Mouse (Mus musculus): ENCODE measurements around the gene Fpr-rs7. TPM values are rescaled to one million over a fixed set of nuclear protein-coding genes. Genes with fewer than 3 reads are reported as not detected.

Gene Fpr-rs7
- polyA plus RNA-seq (2015; fragmentation: Nextera tagmentation; extraction: Ambion mirVana), result not detected in 2 replicates

DNA sequence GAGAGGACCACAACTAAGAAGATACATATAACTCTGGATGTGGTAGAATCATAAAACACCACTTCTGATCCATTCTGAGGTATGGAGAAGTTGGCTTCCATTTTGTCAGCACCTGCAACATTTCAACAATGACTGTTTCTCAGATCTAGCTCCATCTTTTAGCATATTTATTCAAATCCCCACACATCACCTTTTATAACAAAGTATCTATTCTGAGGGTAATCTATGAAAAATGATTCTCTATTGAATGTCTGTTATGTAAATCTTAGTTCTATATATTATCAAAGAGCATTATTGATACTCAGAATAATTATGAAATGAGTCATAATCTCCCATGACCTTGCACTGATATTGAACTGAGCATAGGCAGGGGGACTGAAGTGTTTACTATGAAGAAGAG, at the start of gene Fpr-rs7:
Gene Fpr-rs7, minus strand, starts transcription at position 101 of the 400 bp plus-strand sequence.
- ATAC-seq (ENCODE audit: insufficient number of reproducible peaks, low FRiP score, low TSS enrichment, low read depth), result no peak
- Histone ChIP-seq H3K27ac (no peak within 1 kb of the TSS), H3K4me3 (no peak within 1 kb of the TSS), H3K4me1 (no peaks in the 10 kb centered on the region), H3K27me3 (no peaks in the 10 kb centered on the region), H3K9me3 (no peaks in the 10 kb centered on the region), H3K9ac (no peak within 1 kb of the TSS), H3K4me2 (no peak within 1 kb of the TSS), H3K36me3 (no peaks in the 10 kb centered on the region)

DNA sequence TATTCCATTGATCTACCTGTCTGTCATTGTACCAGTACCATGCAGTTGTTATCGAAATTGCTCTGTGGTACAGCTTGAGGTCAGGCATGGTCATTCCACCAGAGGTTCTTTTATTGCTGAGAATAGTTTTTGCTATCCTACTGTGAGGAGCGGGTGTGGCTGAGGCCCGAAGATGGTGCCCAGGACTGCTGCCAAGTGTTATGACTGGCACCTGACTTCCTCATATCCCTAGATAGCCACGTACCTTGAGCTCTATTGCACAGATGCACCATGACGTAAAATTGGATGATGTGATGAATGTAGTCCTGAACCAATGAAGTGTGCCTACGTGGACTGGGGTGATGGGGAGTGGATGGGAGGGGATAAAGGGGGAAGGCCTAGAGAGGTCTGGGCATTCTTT, 39.9 kb downstream of the Fpr-rs7 start:
- no peak overlapping the region for H3K4me3 ChIP-seq
- no peaks in the 10 kb centered on the region for H3K27me3 ChIP-seq
- 75% methylated on average over 6 of the region's 6 CpGs for WGBS
- H3K36me3 ChIP-seq, result no peaks in the 10 kb centered on the region
- H3K9me3 ChIP-seq, result no peaks in the 10 kb centered on the region
- H3K4me1 ChIP-seq, result no peaks in the 10 kb centered on the region
- no peak overlapping the region for H3K4me2 ChIP-seq
- H3K9ac ChIP-seq, result no peak overlapping the region
- H3K27ac ChIP-seq, result no peak overlapping the region
- ATAC-seq (ENCODE audit: insufficient number of reproducible peaks, low FRiP score, low TSS enrichment, low read depth), result no peak

DNA sequence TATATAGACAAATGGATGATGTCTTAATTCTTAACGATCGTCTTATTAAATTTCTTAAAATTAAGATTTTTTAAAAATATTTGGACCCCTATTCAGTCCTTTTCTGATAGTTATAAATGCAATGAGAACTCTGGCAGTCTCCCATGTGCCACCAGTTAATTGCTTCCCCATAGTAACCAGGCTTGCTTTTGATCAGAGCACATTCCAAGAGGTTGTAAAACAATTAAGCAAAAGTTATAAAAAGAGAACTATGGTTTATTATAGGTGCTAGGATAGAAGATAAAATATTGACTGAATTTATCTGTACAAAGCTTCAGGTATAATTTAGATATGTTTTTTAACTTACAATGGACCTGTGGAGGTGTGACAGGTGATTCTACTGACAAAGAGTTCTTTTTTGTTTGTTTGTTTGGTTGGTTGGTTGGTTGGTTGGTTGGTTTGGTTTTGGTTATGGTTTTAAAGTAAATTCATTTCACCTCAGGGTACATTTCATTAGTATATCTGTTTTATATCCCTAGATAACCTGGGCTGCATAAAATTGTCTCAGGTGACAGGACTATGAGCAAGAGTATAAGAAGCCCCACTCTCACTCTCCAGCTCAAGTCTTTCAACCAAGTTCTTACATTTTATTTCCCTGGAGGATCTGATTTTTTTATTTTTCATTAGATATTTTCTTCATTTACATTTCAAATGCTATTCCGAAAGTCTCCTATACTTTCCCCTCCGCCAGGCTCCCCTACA, 42.2 kb downstream of the Fpr-rs7 start:
- Histone ChIP-seq H3K9ac (no peak overlapping the region), H3K4me3 (no peak overlapping the region), H3K9me3 (no peaks in the 10 kb centered on the region), H3K27ac (no peak overlapping the region), H3K4me2 (no peak overlapping the region), H3K36me3 (no peaks in the 10 kb centered on the region), H3K27me3 (no peaks in the 10 kb centered on the region), H3K4me1 (no peaks in the 10 kb centered on the region)
- ATAC-seq (ENCODE audit: insufficient number of reproducible peaks, low FRiP score, low TSS enrichment, low read depth), result no peak
- WGBS, result 93% methylated on average over 4 of the region's 4 CpGs

Other genes starting within 250 kb of the Fpr-rs7 start
- gene Vmn2r104, start 65.9 kb downstream of the Fpr-rs7 start, polyA plus RNA-seq (2015; fragmentation: Nextera tagmentation; extraction: Ambion mirVana), result not detected in 2 replicates
- gene Fpr-rs6, start 68.9 kb upstream of the Fpr-rs7 start, polyA plus RNA-seq (2015; fragmentation: Nextera tagmentation; extraction: Ambion mirVana), result not detected in 2 replicates
- gene Vmn2r105, start 120.8 kb upstream of the Fpr-rs7 start, polyA plus RNA-seq (2015; fragmentation: Nextera tagmentation; extraction: Ambion mirVana), result not detected in 2 replicates
- gene Vmn2r106, start 171.3 kb upstream of the Fpr-rs7 start, polyA plus RNA-seq (2015; fragmentation: Nextera tagmentation; extraction: Ambion mirVana), result not detected in 2 replicates
- not detected in 2 replicates for gene Vmn2r107, start 231.0 kb upstream of the Fpr-rs7 start, polyA plus RNA-seq (2015; fragmentation: Nextera tagmentation; extraction: Ambion mirVana)